Mouse (Mus musculus): Measurements from ENCODE around the gene Fdx1l. TPM values are rescaled to one million over a fixed set of nuclear protein-coding genes. Genes with fewer than 3 reads are reported as not detected.
"Not testable (repeated sequence)": the region's sequence is repeated elsewhere in the genome, so short reads cannot be mapped to it uniquely, and the experiment has no call there.

The Fdx1l gene
- polyA plus RNA-seq, 1 experiment from 2014 or later = 44.7 TPM

GRCm38 (mm10) chr9:21074173-21074572 is 759 bp upstream of the Fdx1l start:
- no peak for DNase-seq (ENCODE audit: low spot score)

GRCm38 (mm10) chr9:21072641-21073040 is 773 bp downstream of the Fdx1l start:
- no peak for DNase-seq (ENCODE audit: low spot score)

- no peak for DNase-seq (ENCODE audit: low spot score)
Observed at GRCm38 (mm10) chr9:21067006-21067684, 6.3 kb downstream of the Fdx1l start, which contains the start of gene Zglp1. Gene Zglp1, minus strand, starts transcription at chr9:21067093.

- no peak for DNase-seq (ENCODE audit: low spot score)
Observed at GRCm38 (mm10) chr9:21062928-21063327, 10.5 kb downstream of the Fdx1l start.

GRCm38 (mm10) chr9:21051578-21051977 is 21.8 kb downstream of the Fdx1l start:
- DNase-seq (ENCODE audit: low spot score) = no peak

- no peak for DNase-seq (ENCODE audit: low spot score)
Observed at GRCm38 (mm10) chr9:21045235-21045634, 28.2 kb downstream of the Fdx1l start.

- DNase-seq (ENCODE audit: low spot score) = not testable (repeated sequence)
Observed at GRCm38 (mm10) chr9:21044785-21045184, 28.6 kb downstream of the Fdx1l start.

GRCm38 (mm10) chr9:21043563-21043962 is 29.9 kb downstream of the Fdx1l start:
- DNase-seq (ENCODE audit: low spot score) = no peak

- DNase-seq (ENCODE audit: low spot score) = no peak
Observed at GRCm38 (mm10) chr9:21041308-21041707, 32.1 kb downstream of the Fdx1l start.

- no peak for DNase-seq (ENCODE audit: low spot score)
Observed at GRCm38 (mm10) chr9:21039779-21040178, 33.6 kb downstream of the Fdx1l start.

- DNase-seq (ENCODE audit: low spot score) = no peak
Observed at GRCm38 (mm10) chr9:21037481-21037891, 35.9 kb downstream of the Fdx1l start.

- DNase-seq (ENCODE audit: low spot score) = no peak
Observed at GRCm38 (mm10) chr9:21036666-21037065, 36.7 kb downstream of the Fdx1l start.

GRCm38 (mm10) chr9:21036161-21036560 is 37.3 kb downstream of the Fdx1l start:
- DNase-seq (ENCODE audit: low spot score) = no peak

- DNase-seq (ENCODE audit: low spot score) = no peak
Observed at GRCm38 (mm10) chr9:21035586-21035985, 37.8 kb downstream of the Fdx1l start.

- peak; percentile 9 for DNase-seq (ENCODE audit: low spot score)
Observed at GRCm38 (mm10) chr9:21034481-21035085, 38.8 kb downstream of the Fdx1l start.

GRCm38 (mm10) chr9:21033136-21033535 is 40.3 kb downstream of the Fdx1l start:
- peak; percentile 66 for DNase-seq (ENCODE audit: low spot score)

GRCm38 (mm10) chr9:21032491-21032890 is 40.9 kb downstream of the Fdx1l start:
- no peak for DNase-seq (ENCODE audit: low spot score)

GRCm38 (mm10) chr9:21031896-21032351 is 41.5 kb downstream of the Fdx1l start, which contains the start of gene Icam5:
Gene Icam5, plus strand, starts transcription at chr9:21032073.
- DNase-seq (ENCODE audit: low spot score) = peak; percentile 19

GRCm38 (mm10) chr9:21031251-21031895 is 42.0 kb downstream of the Fdx1l start:
- peak; percentile 50 for DNase-seq (ENCODE audit: low spot score)

GRCm38 (mm10) chr9:21030781-21031250 is 42.6 kb downstream of the Fdx1l start:
- DNase-seq (ENCODE audit: low spot score) = peak; percentile 92

GRCm38 (mm10) chr9:21030055-21030600 is 43.3 kb downstream of the Fdx1l start:
- DNase-seq (ENCODE audit: low spot score) = peak; percentile 18
